Mouse (Mus musculus) MEL (cell line): ENCODE measurements around the gene Ddb1. TPM values are rescaled to one million over a fixed set of nuclear protein-coding genes. Genes with fewer than 3 reads are reported as not detected.

Source experiments
- DNase-seq: peaks from one replicate; pipeline ENCODE4 v3.0.0; 2011; ENCODE audit warnings: low read depth, low spot score
- H3K27ac ChIP-seq: 2 replicates; pipeline ENCODE4 v1.5.1; 2012; ENCODE audit warnings: low read depth, mild to moderate bottlenecking, control low read depth, low read length, moderate library complexity; ENCODE audit not compliant: control insufficient read depth
- H3K27me3 ChIP-seq, 2 experiments: fragments of 150-350 bp in 1 of 2; sonication (generic) in 1 of 2; 2 replicates each; pipeline ENCODE4 v1.6.1; 2012; ENCODE audit warnings: low read length in 2 of 2, mild to moderate bottlenecking in 2 of 2, improper control_type of control experiment in 1 of 2, moderate library complexity in 1 of 2; ENCODE audit not compliant: insufficient read depth in 2 of 2, control insufficient read depth in 1 of 2
- H3K36me3 ChIP-seq, 2 experiments: 2 replicates each; pipeline ENCODE4 v1.6.1; 2012 to 2014; ENCODE audit warnings: low read length in 2 of 2, improper control_type of control experiment in 1 of 2, inconsistent platforms in 1 of 2, mild to moderate bottlenecking in 1 of 2; ENCODE audit not compliant: insufficient read depth in 2 of 2, control insufficient read depth in 1 of 2
- H3K4me1 ChIP-seq, 2 experiments: fragments of 150-350 bp in 1 of 2; sonication (generic) in 1 of 2; 2 replicates each; pipeline ENCODE4 v1.6.1; 2012; ENCODE audit warnings: low read length in 2 of 2, improper control_type of control experiment in 1 of 2, mild to moderate bottlenecking in 1 of 2; ENCODE audit not compliant: insufficient read depth in 2 of 2, control insufficient read depth in 1 of 2
- H3K4me3 ChIP-seq, 2 experiments: fragments of 150-350 bp in 1 of 2; sonication (generic) in 1 of 2; 2 replicates each; pipeline ENCODE4 v1.5.1; 2012; ENCODE audit warnings: low read depth in 2 of 2, low read length in 2 of 2, mild to moderate bottlenecking in 2 of 2, moderate library complexity in 2 of 2, control low read depth in 1 of 2, improper control_type of control experiment in 1 of 2; ENCODE audit not compliant: control insufficient read depth in 1 of 2, insufficient read depth in 1 of 2
- H3K79me2 ChIP-seq: 2 replicates; pipeline ENCODE4 v1.6.1; 2012; ENCODE audit warnings: mild to moderate bottlenecking, low read length, moderate library complexity; ENCODE audit not compliant: control insufficient read depth, poor library complexity, insufficient read depth
- H3K9ac ChIP-seq: 2 replicates; pipeline ENCODE4 v1.6.1; 2012; ENCODE audit warnings: low read depth, mild to moderate bottlenecking, control low read depth, low read length, moderate library complexity; ENCODE audit not compliant: control insufficient read depth, poor library complexity, severe bottlenecking
- H3K9me3 ChIP-seq: fragments of 150-350 bp; sonication (generic); replicated peaks from 2 replicates; pipeline ENCODE4 v1.6.1; 2012; ENCODE audit warnings: mild to moderate bottlenecking, low read length, improper control_type of control experiment, moderate library complexity; ENCODE audit not compliant: insufficient read depth
- CHD2 ChIP-seq: IDR thresholded peaks from 2 replicates; pipeline ENCODE4 v1.6.1; 2011; ENCODE audit warnings: low read length, improper control_type of control experiment
- E2F4 ChIP-seq: IDR thresholded peaks from 2 replicates; pipeline ENCODE4 v1.6.1; 2011; ENCODE audit warnings: low read depth, low read length, improper control_type of control experiment, borderline replicate concordance
- ELF1 ChIP-seq: IDR thresholded peaks from 2 replicates; pipeline ENCODE4 v1.6.1; 2014; ENCODE audit warnings: low read depth, mild to moderate bottlenecking, inconsistent platforms, low read length, improper control_type of control experiment, moderate library complexity
- EP300 ChIP-seq, 2 experiments: IDR thresholded peaks; 2 replicates each; pipeline ENCODE4 v1.6.1; 2011; ENCODE audit warnings: improper control_type of control experiment in 2 of 2, low read length in 2 of 2, low read depth in 1 of 2, mild to moderate bottlenecking in 1 of 2
- JUND ChIP-seq: IDR thresholded peaks from 2 replicates; pipeline ENCODE4 v1.6.1; 2011; ENCODE audit warnings: low read depth, mild to moderate bottlenecking, improper control_type of control experiment, low read length
- KAT2A ChIP-seq: conservative IDR thresholded peaks from 2 replicates; pipeline ENCODE4 v1.6.1; 2012; ENCODE audit warnings: low read depth, low read length, improper control_type of control experiment, inconsistent platforms
- MAFK ChIP-seq: IDR thresholded peaks from 2 replicates; pipeline ENCODE4 v1.6.1; 2011; ENCODE audit warnings: low read depth, mild to moderate bottlenecking, low read length, improper control_type of control experiment, borderline replicate concordance
- MAZ ChIP-seq: IDR thresholded peaks from 2 replicates; pipeline ENCODE4 v1.6.1; 2012; ENCODE audit warnings: low read depth, mild to moderate bottlenecking, inconsistent platforms, low read length, improper control_type of control experiment
- MXI1 ChIP-seq: IDR thresholded peaks from 2 replicates; pipeline ENCODE4 v1.6.1; 2011; ENCODE audit warnings: mild to moderate bottlenecking, low read depth, low read length, improper control_type of control experiment
- MYB ChIP-seq: IDR thresholded peaks from 2 replicates; pipeline ENCODE4 v1.6.1; 2011; ENCODE audit warnings: mild to moderate bottlenecking, low read depth, low read length, improper control_type of control experiment
- POLR2A ChIP-seq, 2 experiments: IDR thresholded peaks; 2 replicates each; pipeline ENCODE4 v1.6.1; 2011 to 2012; ENCODE audit warnings: low read length in 2 of 2, mild to moderate bottlenecking in 2 of 2, control low read depth in 1 of 2, improper control_type of control experiment in 1 of 2, low read depth in 1 of 2, moderate library complexity in 1 of 2; ENCODE audit not compliant: control insufficient read depth in 1 of 2, insufficient read depth in 1 of 2, poor library complexity in 1 of 2
- POLR2AphosphoS2 ChIP-seq: IDR thresholded peaks from 2 replicates; pipeline ENCODE4 v1.6.1; 2011; ENCODE audit warnings: low read length, improper control_type of control experiment
- POLR2AphosphoS5 ChIP-seq: IDR thresholded peaks from 2 replicates; pipeline ENCODE4 v1.6.1; 2012; ENCODE audit warnings: low read depth, borderline replicate concordance, mild to moderate bottlenecking, inconsistent platforms, low read length, moderate library complexity, mixed read lengths
- RAD21 ChIP-seq: IDR thresholded peaks from 2 replicates; pipeline ENCODE4 v1.6.1; 2011; ENCODE audit warnings: mild to moderate bottlenecking, low read depth, low read length, improper control_type of control experiment
- SIN3A ChIP-seq: IDR thresholded peaks from 2 replicates; pipeline ENCODE4 v1.6.1; 2012; ENCODE audit warnings: low read length, improper control_type of control experiment, inconsistent platforms
- SMC3 ChIP-seq: IDR thresholded peaks from 2 replicates; pipeline ENCODE4 v1.6.1; 2011; ENCODE audit warnings: low read depth, low read length, improper control_type of control experiment
- TAL1 ChIP-seq: IDR thresholded peaks from 2 replicates; pipeline ENCODE4 v1.6.1; 2012; ENCODE audit warnings: mild to moderate bottlenecking, inconsistent platforms, low read length, moderate library complexity, mixed read lengths
- USF1 ChIP-seq: IDR thresholded peaks from 2 replicates; pipeline ENCODE4 v1.6.1; 2014; ENCODE audit warnings: low read depth, mild to moderate bottlenecking, inconsistent platforms, low read length, improper control_type of control experiment, moderate library complexity
- USF2 ChIP-seq, 2 experiments: IDR thresholded peaks; 2 replicates each; pipeline ENCODE4 v1.6.1; 2011 to 2012; ENCODE audit warnings: improper control_type of control experiment in 2 of 2, low read length in 2 of 2, borderline replicate concordance in 1 of 2, inconsistent platforms in 1 of 2, low read depth in 1 of 2, mild to moderate bottlenecking in 1 of 2; ENCODE audit not compliant: insufficient read depth in 1 of 2
- ZKSCAN1 ChIP-seq: IDR thresholded peaks from 2 replicates; pipeline ENCODE4 v1.6.1; 2012; ENCODE audit warnings: low read depth, mild to moderate bottlenecking, inconsistent platforms, low read length, improper control_type of control experiment, moderate library complexity
- ZNF384 ChIP-seq: IDR thresholded peaks from 2 replicates; pipeline ENCODE4 v1.6.1; 2012; ENCODE audit warnings: low read depth, mild to moderate bottlenecking, inconsistent platforms, low read length, improper control_type of control experiment
- polyA plus RNA-seq, 2 experiments: library from polyadenylated mRNA; stranded (reverse) in 1 of 2; unstranded in 1 of 2; fragments of >175 nt in 1 of 2; fragments of >200 nt in 1 of 2; gene quantifications; 2 replicates each; pipeline versions ENCODE4 v1.2.1 to v1.2.4; 2012; ENCODE audit warnings: low replicate concordance in 2 of 2, low read depth in 1 of 2; ENCODE audit not compliant: insufficient read length in 2 of 2, insufficient read depth in 1 of 2, missing spikeins in 1 of 2
- total RNA-seq: library from RNA; depleted of rRNA; stranded (reverse); fragments of 300-350 nt; gene quantifications from 2 replicates; pipeline ENCODE4 v1.2.3, GENCODE M21; 2012

Gene Ddb1
- total and polyA plus RNA-seq, 3 experiments, result 116 to 459 (median 365) TPM

GRCm38 (mm10) chr19:10562351-10562750, 42.8 kb upstream of the Ddb1 start:
- no peaks in the 10 kb centered on the region for H3K9me3 ChIP-seq
- no peak overlapping the region for H3K27ac ChIP-seq
- no peak for TF ChIP-seq MYB
- TF ChIP-seq MAFK, result no peak
- TF ChIP-seq CHD2, result no peak
- TF ChIP-seq USF1, result no peak
- TF ChIP-seq KAT2A, result no peak
- no peak for TF ChIP-seq MAZ
- TF ChIP-seq JUND, result no peak
- TF ChIP-seq POLR2AphosphoS5, result no peak
- no peak for TF ChIP-seq SIN3A
- no peak for TF ChIP-seq ELF1
- TF ChIP-seq TAL1, result no peak
- TF ChIP-seq POLR2AphosphoS2, result no peak
- no peak for TF ChIP-seq POLR2A (IDR thresholded peaks at IDR 0.05; ENCODE audit: control insufficient read depth in 1 of 2, insufficient read depth in 1 of 2, low read depth in 1 of 2, low read length in 2 of 2, poor library complexity in 1 of 2)
- no peak for TF ChIP-seq MXI1
- no peak for TF ChIP-seq USF2 (IDR thresholded peaks at IDR 0.05; ENCODE audit: borderline replicate concordance in 1 of 2, insufficient read depth in 1 of 2, low read depth in 1 of 2, low read length in 2 of 2)
- no peak for TF ChIP-seq SMC3
- no peak for TF ChIP-seq ZNF384
- no peak for TF ChIP-seq E2F4
- peaks cover 0 to 17% of the 10 kb centered on the region in 2 experiments; a peak in 2 of 4 replicates for H3K4me1 ChIP-seq
- no peaks in the 10 kb centered on the region for H3K27me3 ChIP-seq
- H3K79me2 ChIP-seq, result no peaks in the 10 kb centered on the region
- H3K36me3 ChIP-seq, result peaks cover 0 to 10% of the 10 kb centered on the region in 2 experiments; a peak in 2 of 4 replicates
- no peak for DNase-seq
- H3K9ac ChIP-seq, result no peak overlapping the region
- no peak overlapping the region for H3K4me3 ChIP-seq

- Histone ChIP-seq H3K27me3 (no peaks in the 10 kb centered on the region), H3K27ac (no peak overlapping the region), H3K9me3 (no peaks in the 10 kb centered on the region), H3K4me3 (no peak overlapping the region)
- DNase-seq, result peak; percentile 36
- TF ChIP-seq ZKSCAN1, result no peak
- TF ChIP-seq RAD21, result no peak
- 0 out of 4 replicates have a peak, but pooled peaks of 1 of the 2 experiments have one; percentile 19 for TF ChIP-seq EP300 (IDR thresholded peaks at IDR 0.05; ENCODE audit: low read depth in 1 of 2, low read length in 2 of 2)
- no peak for TF ChIP-seq CHD2
- TF ChIP-seq ZNF384, result no peak
- TF ChIP-seq, all 39 proteins: peak for 1
- no peaks in the 10 kb centered on the region for H3K79me2 ChIP-seq
- peaks cover 0 to 17% of the 10 kb centered on the region in 2 experiments; a peak in 2 of 4 replicates for H3K4me1 ChIP-seq
- peaks cover 0 to 10% of the 10 kb centered on the region in 2 experiments; a peak in 2 of 4 replicates for H3K36me3 ChIP-seq
- H3K9ac ChIP-seq, result no peak overlapping the region
Measured at GRCm38 (mm10) chr19:10564278-10564677, 40.8 kb upstream of the Ddb1 start.
